Mouse (Mus musculus) embryonic fibroblast, embryonic 13.5 days (primary cell): ENCODE data around the gene Gpd1. TPM values are rescaled to one million over a fixed set of nuclear protein-coding genes. Genes with fewer than 3 reads are reported as not detected.
A peak's percentile ranks its signal among the peaks of the same experiment; 100 is the strongest.

ENCODE experiments used
- H3K27ac ChIP-seq: 2 replicates; pipeline ENCODE4 v1.5.1; 2012; ENCODE audit warnings: low read length, control low read depth, inconsistent platforms; ENCODE audit not compliant: insufficient read depth
- H3K4me1 ChIP-seq: 2 replicates; pipeline ENCODE4 v1.6.1; 2011; ENCODE audit warnings: low read length; ENCODE audit not compliant: control insufficient read depth, insufficient read depth
- H3K4me3 ChIP-seq: 2 replicates; pipeline ENCODE4 v1.5.1; 2011; ENCODE audit warnings: mild to moderate bottlenecking, control low read depth, low read length; ENCODE audit not compliant: insufficient read depth
- CTCF ChIP-seq: IDR thresholded peaks from 2 replicates; pipeline ENCODE4 v1.5.1; 2011; ENCODE audit warnings: mild to moderate bottlenecking, control low read depth, low read length, moderate library complexity, borderline replicate concordance; ENCODE audit not compliant: insufficient read depth
- POLR2A ChIP-seq: IDR thresholded peaks from 2 replicates; pipeline ENCODE4 v1.6.1; 2011; ENCODE audit warnings: low read depth, mild to moderate bottlenecking, control low read depth, low read length, moderate library complexity
- polyA plus RNA-seq: library from polyadenylated mRNA; stranded (reverse); fragments of >200 nt; gene quantifications from 2 replicates; pipeline ENCODE4 v1.2.4, GENCODE M21; 2011; ENCODE audit warnings: low read depth; ENCODE audit not compliant: missing spikeins, insufficient read length

The Gpd1 gene
- polyA plus RNA-seq, result 0.53 and 0.54 TPM in 2 replicates

DNA sequence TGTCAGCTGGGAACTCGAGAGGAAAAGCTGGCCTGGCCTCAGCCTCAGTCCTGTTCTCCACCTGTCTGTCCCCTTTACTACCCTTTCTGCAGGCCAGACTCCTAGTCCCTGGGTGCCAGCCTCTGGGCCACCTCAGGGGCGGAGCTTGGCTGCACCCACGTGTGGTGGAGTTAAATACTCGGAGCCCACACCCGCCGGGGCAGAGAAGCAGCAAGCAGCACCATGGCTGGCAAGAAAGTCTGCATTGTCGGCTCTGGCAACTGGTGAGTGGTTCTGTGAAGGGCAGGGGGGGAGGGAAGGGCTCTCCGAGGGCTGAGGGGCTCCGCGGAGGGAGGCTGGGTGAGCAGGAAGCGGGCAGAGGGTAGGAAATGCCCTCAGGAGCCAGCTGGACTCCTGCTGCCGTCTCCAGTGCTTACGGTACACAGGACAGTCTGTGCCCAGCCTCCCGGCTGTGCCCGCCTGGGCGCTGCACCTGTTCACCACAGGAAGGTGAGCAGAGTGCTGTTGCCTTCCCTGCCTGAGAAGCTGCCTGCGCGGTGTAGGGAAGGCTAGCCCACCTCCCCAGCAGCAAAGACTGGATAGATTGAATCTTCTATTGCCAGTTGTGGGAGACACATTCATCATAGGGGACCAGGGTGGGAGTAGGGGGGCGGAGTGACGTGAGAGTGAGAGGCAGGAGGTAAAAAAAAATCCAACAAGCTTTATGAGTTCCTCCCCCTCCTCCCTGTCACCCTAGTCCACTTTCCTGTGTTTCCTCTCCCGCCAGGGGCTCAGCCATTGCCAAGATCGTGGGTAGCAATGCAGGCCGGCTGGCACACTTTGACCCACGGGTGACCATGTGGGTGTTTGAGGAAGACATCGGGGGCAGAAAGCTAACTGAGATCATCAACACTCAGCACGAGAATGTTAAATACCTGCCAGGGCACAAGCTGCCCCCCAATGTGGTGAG is at the start of gene Gpd1:
Gpd1 (plus strand) TSS at position 130 of the 949 bp plus-strand sequence.
- H3K4me3 ChIP-seq, result no peak within 1 kb of the TSS
- H3K27ac ChIP-seq, result no peak within 1 kb of the TSS
- TF ChIP-seq CTCF (no peak), POLR2A (no peak)
- H3K4me1 ChIP-seq, result no peaks in the 10 kb centered on the region

DNA sequence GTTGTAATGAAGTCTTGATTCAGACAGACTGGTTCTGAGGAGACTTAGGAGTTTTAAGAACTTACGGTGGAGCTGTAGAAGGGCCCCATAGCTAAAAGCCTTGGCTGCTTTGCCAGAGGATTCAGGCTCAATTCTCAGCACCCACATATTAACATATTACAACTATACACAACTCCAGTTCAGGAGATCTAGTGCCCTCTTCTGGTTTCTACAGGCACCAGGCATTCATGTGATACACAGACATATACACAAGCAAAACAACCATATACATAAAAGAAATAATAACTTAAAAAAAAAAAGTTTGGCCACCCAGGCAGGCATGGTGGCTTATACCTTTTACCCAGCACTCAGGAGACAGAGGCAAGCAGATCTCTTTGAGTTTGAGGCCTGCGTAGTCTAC is 49.8 kb upstream of the Gpd1 start:
- H3K4me3 ChIP-seq, result no peak overlapping the region
- TF ChIP-seq CTCF, result no peak
- no peak for TF ChIP-seq POLR2A
- H3K4me1 ChIP-seq, result no peaks in the 10 kb centered on the region
- no peak overlapping the region for H3K27ac ChIP-seq

- H3K4me3 ChIP-seq, result no peak overlapping the region
- no peaks in the 10 kb centered on the region for H3K4me1 ChIP-seq
- TF ChIP-seq POLR2A, result no peak
- TF ChIP-seq CTCF, result peak; percentile 86
- no peak overlapping the region for H3K27ac ChIP-seq
These were observed 48.4 kb upstream of the Gpd1 start for GRCm38 (mm10) chr15:99668881-99669280.

DNA sequence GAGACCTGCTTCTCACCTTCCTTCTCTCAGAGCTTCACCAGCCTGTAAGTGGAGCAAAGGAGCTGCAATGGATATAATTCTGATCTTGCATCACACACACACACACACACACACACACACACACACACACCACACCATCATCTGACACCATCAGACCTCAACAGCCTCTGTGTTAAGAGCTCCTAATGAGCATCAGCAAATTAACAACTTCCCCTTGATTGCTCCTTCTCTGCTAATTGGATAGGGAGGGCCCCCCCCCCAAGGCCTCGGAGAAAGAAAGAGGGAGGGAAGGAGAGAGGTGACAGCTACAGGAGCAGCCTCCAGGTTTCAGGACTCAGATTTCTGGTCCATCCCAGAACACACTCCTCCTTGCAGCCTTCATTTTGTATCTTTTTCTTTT is 47.9 kb upstream of the Gpd1 start:
- Histone ChIP-seq H3K27ac (no peak overlapping the region), H3K4me1 (no peaks in the 10 kb centered on the region), H3K4me3 (no peak overlapping the region)
- no peak for TF ChIP-seq POLR2A
- TF ChIP-seq CTCF, result no peak

GRCm38 (mm10) chr15:99670154-99670821 is 47.0 kb upstream of the Gpd1 start, which contains the start of gene Asic1:
Gene Asic1, plus strand, starts transcription at chr15:99670368.
- H3K27ac ChIP-seq, result no peak within 1 kb of the TSS
- H3K4me1 ChIP-seq, result no peaks in the 10 kb centered on the region
- peak within 1 kb of the TSS; percentile 25 for H3K4me3 ChIP-seq
- no peak for TF ChIP-seq CTCF
- TF ChIP-seq POLR2A, result no peak

DNA sequence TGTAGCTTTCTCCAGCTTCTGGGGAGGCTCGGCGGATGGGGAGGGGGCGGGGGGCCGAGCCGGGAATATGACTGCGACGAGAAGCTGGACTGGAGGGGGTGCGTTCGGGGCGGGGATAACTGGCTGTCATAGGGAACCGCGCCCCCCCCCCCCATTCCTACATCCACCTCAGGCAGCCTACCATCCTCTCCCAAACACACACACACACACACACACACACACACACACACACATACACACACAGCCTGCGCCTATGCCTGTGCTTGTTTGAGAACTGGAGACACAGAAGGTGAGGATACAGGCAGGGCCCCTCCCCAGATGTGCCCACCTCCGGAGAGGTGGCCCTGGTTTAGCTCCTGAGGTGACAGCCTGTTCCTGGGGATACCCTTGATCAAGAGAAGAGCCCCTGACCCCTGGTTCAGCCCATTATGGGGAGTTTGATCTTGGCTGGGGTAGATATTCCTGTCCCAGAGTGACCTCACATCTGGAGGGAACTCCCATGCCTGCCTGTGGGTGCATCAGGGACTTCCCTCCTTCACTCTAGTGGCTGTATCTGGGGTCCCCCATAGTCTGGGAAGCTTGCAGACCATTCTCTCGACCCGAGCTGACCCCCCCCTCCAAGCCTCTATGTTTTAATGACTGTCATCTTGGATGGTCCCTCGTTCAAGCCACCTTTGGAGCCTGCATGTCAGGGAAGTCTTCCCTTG is 46.2 kb upstream of the Gpd1 start:
- Histone ChIP-seq H3K4me1 (no peaks in the 10 kb centered on the region), H3K27ac (no peak overlapping the region), H3K4me3 (peak overlapping the region; percentile 25; the same call in 1 of the 2 replicates)
- TF ChIP-seq POLR2A (no peak), CTCF (no peak)

- H3K27ac ChIP-seq, result no peak overlapping the region
- H3K4me1 ChIP-seq, result no peaks in the 10 kb centered on the region
- H3K4me3 ChIP-seq, result no peak overlapping the region
- TF ChIP-seq CTCF, result no peak
These were observed 45.5 kb upstream of the Gpd1 start for GRCm38 (mm10) chr15:99671783-99672182.

GRCm38 (mm10) chr15:99674866-99675265 is 42.4 kb upstream of the Gpd1 start:
- TF ChIP-seq POLR2A (no peak), CTCF (no peak)
- no peak overlapping the region for H3K4me3 ChIP-seq
- H3K4me1 ChIP-seq, result no peaks in the 10 kb centered on the region
- no peak overlapping the region for H3K27ac ChIP-seq

GRCm38 (mm10) chr15:99677089-99677488 is 40.2 kb upstream of the Gpd1 start:
- Histone ChIP-seq H3K4me3 (no peak overlapping the region), H3K4me1 (no peaks in the 10 kb centered on the region), H3K27ac (no peak overlapping the region)
- no peak for TF ChIP-seq CTCF
- no peak for TF ChIP-seq POLR2A
